Mouse (Mus musculus) testis, adult 2 months (tissue): ENCODE measurements around the gene Timm22. TPM values are rescaled to one million over a fixed set of nuclear protein-coding genes. Genes with fewer than 3 reads are reported as not detected.

Experiments used
- H3K27ac ChIP-seq: fragments of 200-500 bp; 2 replicates; pipeline ENCODE4 v1.5.1; 2012; ENCODE audit warnings: low read depth, low read length; ENCODE audit not compliant: control insufficient read depth, insufficient read depth
- H3K27me3 ChIP-seq: fragments of 200-500 bp; 2 replicates; pipeline ENCODE4 v1.6.1; 2012; ENCODE audit warnings: mild to moderate bottlenecking, low read length, moderate library complexity; ENCODE audit not compliant: control insufficient read depth, insufficient read depth
- H3K36me3 ChIP-seq: fragments of 200-500 bp; 2 replicates; pipeline ENCODE4 v1.6.1; 2012; ENCODE audit warnings: mild to moderate bottlenecking, low read length; ENCODE audit not compliant: control insufficient read depth, insufficient read depth
- H3K4me1 ChIP-seq: fragments of 200-500 bp; 2 replicates; pipeline ENCODE4 v1.6.1; 2012; ENCODE audit warnings: low read length; ENCODE audit not compliant: control insufficient read depth, insufficient read depth
- H3K4me3 ChIP-seq: fragments of 200-500 bp; 2 replicates; pipeline ENCODE4 v1.5.1; 2012; ENCODE audit warnings: low read depth, mild to moderate bottlenecking, low read length, moderate library complexity, mixed read lengths; ENCODE audit not compliant: control insufficient read depth
- CTCF ChIP-seq: fragments of 200-500 bp; IDR thresholded peaks from 2 replicates; pipeline ENCODE4 v1.5.1; 2012; ENCODE audit warnings: low read depth, mild to moderate bottlenecking, inconsistent platforms, low read length, moderate library complexity; ENCODE audit not compliant: control insufficient read depth, insufficient read depth, insufficient replicate concordance
- POLR2A ChIP-seq: fragments of 200-500 bp; IDR thresholded peaks from 2 replicates; pipeline ENCODE4 v1.6.1; 2012; ENCODE audit warnings: low read depth, mild to moderate bottlenecking, inconsistent platforms, low read length, moderate library complexity; ENCODE audit not compliant: control insufficient read depth
- polyA plus RNA-seq: library from polyadenylated mRNA; depleted of rRNA; stranded (reverse); fragments of >200 nt; gene quantifications from 2 replicates; pipeline ENCODE4 v1.2.3, GENCODE M21; 2012

The Timm22 gene
- polyA plus RNA-seq, 1 experiment = 8.6 TPM

GRCm38 (mm10) chr11:76364038-76364437 is 42.7 kb upstream of the Timm22 start:
- H3K36me3 ChIP-seq = no peaks in the 10 kb centered on the region
- H3K4me3 ChIP-seq = no peak overlapping the region
- H3K27ac ChIP-seq = no peak overlapping the region
- H3K27me3 ChIP-seq = no peaks in the 10 kb centered on the region
- no peaks in the 10 kb centered on the region for H3K4me1 ChIP-seq
- no peak for TF ChIP-seq CTCF

GRCm38 (mm10) chr11:76366720-76367119 is 40.0 kb upstream of the Timm22 start:
- TF ChIP-seq CTCF (no peak), POLR2A (no peak)
- no peaks in the 10 kb centered on the region for H3K4me1 ChIP-seq
- no peak overlapping the region for H3K4me3 ChIP-seq
- H3K27ac ChIP-seq = no peak overlapping the region
- no peaks in the 10 kb centered on the region for H3K36me3 ChIP-seq
- H3K27me3 ChIP-seq = no peaks in the 10 kb centered on the region

- TF ChIP-seq CTCF (no peak), POLR2A (no peak)
- H3K36me3 ChIP-seq = no peaks in the 10 kb centered on the region
- H3K4me3 ChIP-seq = no peak overlapping the region
- no peak overlapping the region for H3K27ac ChIP-seq
- peaks cover 5% of the 10 kb centered on the region; the same call in 1 of the 2 replicates for H3K4me1 ChIP-seq
- H3K27me3 ChIP-seq = no peaks in the 10 kb centered on the region
Measured at GRCm38 (mm10) chr11:76370491-76370890, 36.3 kb upstream of the Timm22 start.

- no peak overlapping the region for H3K4me3 ChIP-seq
- no peaks in the 10 kb centered on the region for H3K27me3 ChIP-seq
- H3K4me1 ChIP-seq = peaks cover 5% of the 10 kb centered on the region; the same call in 1 of the 2 replicates
- TF ChIP-seq POLR2A (no peak), CTCF (no peak)
- no peak overlapping the region for H3K27ac ChIP-seq
- no peaks in the 10 kb centered on the region for H3K36me3 ChIP-seq
Measured at GRCm38 (mm10) chr11:76372120-76372519, 34.6 kb upstream of the Timm22 start.

GRCm38 (mm10) chr11:76372534-76372933 is 34.2 kb upstream of the Timm22 start:
- peaks cover 5% of the 10 kb centered on the region; the same call in 1 of the 2 replicates for H3K4me1 ChIP-seq
- no peaks in the 10 kb centered on the region for H3K36me3 ChIP-seq
- no peak overlapping the region for H3K4me3 ChIP-seq
- H3K27me3 ChIP-seq = no peaks in the 10 kb centered on the region
- no peak overlapping the region for H3K27ac ChIP-seq
- TF ChIP-seq POLR2A = no peak
- TF ChIP-seq CTCF = no peak

GRCm38 (mm10) chr11:76374491-76375185 is 32.1 kb upstream of the Timm22 start:
- no peak overlapping the region for H3K4me3 ChIP-seq
- peak overlapping the region; percentile 85 for H3K27ac ChIP-seq
- peaks cover 5% of the 10 kb centered on the region; the same call in 1 of the 2 replicates for H3K4me1 ChIP-seq
- TF ChIP-seq POLR2A (no peak), CTCF (no peak)
- no peaks in the 10 kb centered on the region for H3K27me3 ChIP-seq
- H3K36me3 ChIP-seq = no peaks in the 10 kb centered on the region

GRCm38 (mm10) chr11:76376425-76376824 is 30.3 kb upstream of the Timm22 start:
- no peak overlapping the region for H3K27ac ChIP-seq
- H3K4me1 ChIP-seq = peaks cover 5% of the 10 kb centered on the region; the same call in 1 of the 2 replicates
- TF ChIP-seq CTCF = no peak
- no peaks in the 10 kb centered on the region for H3K27me3 ChIP-seq
- H3K4me3 ChIP-seq = no peak overlapping the region
- H3K36me3 ChIP-seq = no peaks in the 10 kb centered on the region
